Mouse (Mus musculus) forebrain, postnatal 0 days (tissue): ENCODE results near the gene Pcsk1. TPM values are rescaled to one million over a fixed set of nuclear protein-coding genes. Genes with fewer than 3 reads are reported as not detected.

Experiments
- ATAC-seq: fragments of 200-750 bp; cut with Nextera tagmentation; 2 replicates; pipeline ENCODE4 v1.8.0; 2017; ENCODE audit warnings: mild to moderate bottlenecking, moderate library complexity
- DNase-seq: peaks from one replicate; pipeline ENCODE4 v3.0.0-alpha.2; 2015
- H3K27ac ChIP-seq: fragments of 300-500 bp; sonication (generic); 2 replicates; pipeline ENCODE4 v1.5.1; 2014; ENCODE audit warnings: low read depth, mild to moderate bottlenecking, antibody characterized with exemption, low read length, moderate library complexity, mixed read lengths
- H3K27me3 ChIP-seq: fragments of 300-500 bp; sonication (generic); 2 replicates; pipeline ENCODE4 v1.6.1; 2014; ENCODE audit warnings: mild to moderate bottlenecking, low read length, mixed read lengths; ENCODE audit not compliant: insufficient read depth
- H3K36me3 ChIP-seq: fragments of 300-500 bp; sonication (generic); 2 replicates; pipeline ENCODE4 v1.6.1; 2014; ENCODE audit warnings: mild to moderate bottlenecking, moderate library complexity; ENCODE audit not compliant: insufficient read depth
- H3K4me1 ChIP-seq: fragments of 300-500 bp; sonication (generic); 2 replicates; pipeline ENCODE4 v1.6.1; 2014; ENCODE audit warnings: antibody characterized with exemption; ENCODE audit not compliant: insufficient read depth
- H3K4me2 ChIP-seq: fragments of 300-500 bp; sonication (generic); 2 replicates; pipeline ENCODE4 v1.6.1; 2014; ENCODE audit warnings: low read depth, mild to moderate bottlenecking, moderate library complexity
- H3K4me3 ChIP-seq: fragments of 300-500 bp; sonication (generic); 2 replicates; pipeline ENCODE4 v1.5.1; 2014; ENCODE audit warnings: low read depth, low read length, mixed read lengths
- H3K9ac ChIP-seq: fragments of 300-500 bp; sonication (generic); 2 replicates; pipeline ENCODE4 v1.6.1; 2014; ENCODE audit warnings: mild to moderate bottlenecking
- H3K9me3 ChIP-seq: fragments of 300-500 bp; sonication (generic); 2 replicates; pipeline ENCODE4 v1.6.1; 2016; ENCODE audit warnings: low read length
- CTCF ChIP-seq: sonication (generic); IDR thresholded peaks from 2 replicates; pipeline ENCODE4 v1.5.1; 2016; ENCODE audit warnings: antibody characterized with exemption, control low read depth, low read depth
- WGBS: fragments of 180-500 bp; shearing (Covaris S2); extraction: QIAGEN DNeasy Blood & Tissue Kit; methylation state at CpG from one replicate; pipeline ENCODE4 v1.1.7; 2014; 5-methylcytosine and 5-hydroxymethylcytosine counted together
- polyA plus RNA-seq: library from polyadenylated mRNA; unstranded; fragments of >200 nt; fragmentation: Nextera tagmentation; extraction: Ambion mirVana; gene quantifications from 2 replicates; pipeline ENCODE4 v1.2.1, GENCODE M21; 2015
- total RNA-seq: library from RNA; depleted of rRNA; stranded (reverse); fragments of >200 nt; gene quantifications from 2 replicates; pipeline ENCODE4 v1.2.3, GENCODE M21; 2014

The Pcsk1 gene
- total and polyA plus RNA-seq, 2 experiments from 2014 or later, result 2.7 to 6.0 TPM

- DNase-seq, result no peak
- 48% methylated on average over 2 of the region's 2 CpGs for WGBS
Observed at GRCm38 (mm10) chr13:75113114-75113513, 23.5 kb downstream of the Pcsk1 start.

GRCm38 (mm10) chr13:75114007-75114424 is 24.4 kb downstream of the Pcsk1 start:
- Histone ChIP-seq H3K27ac (no peak overlapping the region), H3K9me3 (no peaks in the 10 kb centered on the region), H3K4me3 (no peak overlapping the region), H3K4me1 (no peaks in the 10 kb centered on the region), H3K4me2 (no peak overlapping the region), H3K27me3 (no peaks in the 10 kb centered on the region), H3K9ac (no peak overlapping the region), H3K36me3 (no peaks in the 10 kb centered on the region)
- WGBS, result 98% methylated on average over 2 of the region's 2 CpGs
- ATAC-seq, result no peak
- no peak for TF ChIP-seq CTCF
- no peak for DNase-seq

More at GRCm38 (mm10) chr13:75113114-75113513, 23.5 kb downstream of the Pcsk1 start:
- H3K4me3 ChIP-seq, result no peak overlapping the region
- no peak overlapping the region for H3K9ac ChIP-seq
- ATAC-seq, result no peak
- no peak for TF ChIP-seq CTCF
- H3K4me2 ChIP-seq, result no peak overlapping the region
- H3K27me3 ChIP-seq, result no peaks in the 10 kb centered on the region
- H3K36me3 ChIP-seq, result no peaks in the 10 kb centered on the region
- no peaks in the 10 kb centered on the region for H3K4me1 ChIP-seq
- no peak overlapping the region for H3K27ac ChIP-seq
- no peaks in the 10 kb centered on the region for H3K9me3 ChIP-seq

GRCm38 (mm10) chr13:75114838-75115237 is 25.2 kb downstream of the Pcsk1 start:
- Histone ChIP-seq H3K4me3 (no peak overlapping the region), H3K27me3 (no peaks in the 10 kb centered on the region), H3K9ac (no peak overlapping the region), H3K36me3 (no peaks in the 10 kb centered on the region), H3K27ac (no peak overlapping the region), H3K9me3 (no peaks in the 10 kb centered on the region), H3K4me2 (no peak overlapping the region), H3K4me1 (no peaks in the 10 kb centered on the region)
- no peak for TF ChIP-seq CTCF
- DNase-seq (no peak), ATAC-seq (no peak)
- 86% methylated on average over 1 of the region's 1 CpGs for WGBS

GRCm38 (mm10) chr13:75135833-75136232 is 46.2 kb downstream of the Pcsk1 start:
- no peak for DNase-seq
- TF ChIP-seq CTCF, result no peak
- Histone ChIP-seq H3K9ac (no peak overlapping the region), H3K4me3 (no peak overlapping the region), H3K27ac (no peak overlapping the region), H3K9me3 (no peaks in the 10 kb centered on the region), H3K4me2 (no peak overlapping the region), H3K27me3 (no peaks in the 10 kb centered on the region), H3K36me3 (no peaks in the 10 kb centered on the region), H3K4me1 (no peaks in the 10 kb centered on the region)
- no peak for ATAC-seq

- Histone ChIP-seq H3K9me3 (no peaks in the 10 kb centered on the region), H3K9ac (no peak overlapping the region), H3K36me3 (no peaks in the 10 kb centered on the region), H3K4me1 (no peaks in the 10 kb centered on the region), H3K4me3 (no peak overlapping the region), H3K27ac (no peak overlapping the region), H3K4me2 (no peak overlapping the region), H3K27me3 (no peaks in the 10 kb centered on the region)
- TF ChIP-seq CTCF, result no peak
- 18% methylated on average over 1 of the region's 1 CpGs for WGBS
- ATAC-seq (no peak), DNase-seq (no peak)
Observed at GRCm38 (mm10) chr13:75160661-75161060, 71.0 kb downstream of the Pcsk1 start.

DNA sequence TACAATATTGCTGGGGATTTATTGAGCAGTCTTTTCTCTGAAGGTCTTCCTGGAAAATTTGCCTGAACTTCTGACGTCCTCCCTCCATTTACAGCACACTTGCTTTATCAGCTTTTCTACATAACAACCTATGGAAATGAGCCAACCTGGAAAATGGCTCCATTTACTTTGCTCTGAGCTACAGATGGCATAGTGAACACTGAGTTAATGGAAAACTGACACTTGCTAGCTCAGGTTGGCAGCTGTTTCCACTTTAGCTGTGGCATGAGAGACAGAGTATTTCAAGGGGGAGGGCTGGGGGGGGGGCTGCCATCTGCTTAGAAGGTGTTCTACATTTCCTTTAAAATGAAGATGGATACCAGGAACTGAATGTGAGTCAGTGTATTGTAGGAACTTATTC is 73.8 kb downstream of the Pcsk1 start:
- Histone ChIP-seq H3K27me3 (no peaks in the 10 kb centered on the region), H3K4me2 (no peak overlapping the region), H3K27ac (no peak overlapping the region), H3K4me3 (no peak overlapping the region), H3K9me3 (no peaks in the 10 kb centered on the region), H3K36me3 (no peaks in the 10 kb centered on the region), H3K4me1 (no peaks in the 10 kb centered on the region), H3K9ac (no peak overlapping the region)
- DNase-seq (peak; percentile 5), ATAC-seq (0 out of 2 replicates have a peak, but pooled peaks have one; percentile 50)
- WGBS, result 26% methylated on average over 1 of the region's 1 CpGs
- no peak for TF ChIP-seq CTCF
